Mouse (Mus musculus): ENCODE data around the gene Dlgap3.

The Dlgap3 gene

DNA sequence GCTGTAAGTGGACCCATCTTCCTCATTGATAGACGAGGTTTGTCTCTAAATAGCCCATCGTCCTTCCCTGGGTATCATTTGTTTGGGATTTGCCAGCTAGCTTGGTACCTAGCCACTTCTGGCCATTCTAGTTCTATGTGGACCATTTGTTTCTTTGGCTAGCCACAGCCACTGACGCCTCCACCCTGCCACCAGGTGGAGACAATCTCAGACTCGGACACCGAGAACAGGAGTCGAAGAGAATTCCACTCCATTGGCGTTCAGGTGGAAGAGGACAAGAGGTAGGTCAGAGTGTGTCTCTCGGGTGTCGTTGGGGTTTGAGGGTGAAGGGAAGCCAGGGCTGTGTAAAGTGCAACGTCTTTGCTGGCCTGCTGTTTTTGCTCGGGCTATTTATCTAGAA lies 46.1 kb downstream of the Dlgap3 start:
- DNase-seq (ENCODE audit: extremely low read depth, insufficient read length, low spot score), result no peak

DNA sequence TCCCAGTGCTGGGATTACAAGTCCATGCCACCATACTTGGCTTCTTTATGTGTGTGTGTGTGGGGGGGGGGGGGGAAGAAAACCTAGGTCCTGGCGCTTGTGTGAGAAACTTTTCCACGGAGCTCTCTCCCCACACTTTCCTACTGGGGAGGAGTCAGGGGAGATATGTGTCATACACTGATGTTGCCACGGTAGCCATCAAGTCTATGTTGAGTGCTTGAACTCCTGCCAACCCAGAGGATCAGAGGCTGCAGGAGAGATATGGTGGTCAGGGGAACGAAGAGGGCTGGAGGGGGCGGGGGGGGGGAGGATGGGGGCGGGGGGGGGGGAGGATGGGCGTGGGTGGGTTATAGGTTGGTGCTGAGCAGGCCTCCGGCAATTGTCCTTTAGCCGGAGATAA lies 46.8 kb downstream of the Dlgap3 start:
- no peak for DNase-seq (ENCODE audit: extremely low read depth, insufficient read length, low spot score)

DNA sequence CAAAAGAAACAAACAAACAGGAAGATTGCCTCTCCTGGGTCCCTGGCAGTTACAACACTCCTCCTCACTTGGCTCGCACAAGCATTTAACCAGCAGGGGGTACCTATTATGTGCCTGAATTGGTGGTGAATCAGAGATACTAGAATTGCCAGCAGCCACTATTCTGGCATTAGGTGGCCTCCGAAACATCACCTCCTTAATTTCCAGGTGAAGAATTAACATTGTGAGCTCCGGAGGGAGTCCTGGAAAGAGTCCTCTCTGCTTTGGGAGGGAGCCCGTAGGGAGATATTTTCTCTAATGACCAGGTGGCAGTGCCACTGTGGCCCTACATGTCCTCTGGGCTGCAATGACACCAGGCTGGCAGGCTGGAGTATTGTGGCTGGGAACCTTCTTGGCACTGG lies 47.2 kb downstream of the Dlgap3 start:
- no peak for DNase-seq (ENCODE audit: extremely low read depth, insufficient read length, low spot score)

DNA sequence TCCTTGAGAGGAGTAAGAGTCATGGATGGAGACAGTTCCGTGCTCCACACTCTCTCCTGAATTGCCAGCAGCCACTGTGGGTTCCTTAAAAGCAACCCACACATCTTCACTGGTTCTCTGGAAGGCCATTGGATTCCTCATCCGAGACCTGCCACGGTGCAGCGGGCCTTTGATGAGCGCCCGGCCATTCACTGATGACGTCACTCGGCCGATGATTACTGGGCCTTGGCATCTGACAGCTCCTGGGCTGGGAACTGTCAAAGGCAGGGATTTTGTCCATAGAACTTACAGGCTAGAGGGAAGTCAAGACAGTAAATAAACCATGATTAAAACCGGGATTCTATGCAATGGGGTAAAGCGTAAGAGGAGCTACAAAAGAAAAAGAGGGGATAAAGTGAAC lies 48.0 kb downstream of the Dlgap3 start:
- no peak for DNase-seq (ENCODE audit: extremely low read depth, insufficient read length, low spot score)

DNA sequence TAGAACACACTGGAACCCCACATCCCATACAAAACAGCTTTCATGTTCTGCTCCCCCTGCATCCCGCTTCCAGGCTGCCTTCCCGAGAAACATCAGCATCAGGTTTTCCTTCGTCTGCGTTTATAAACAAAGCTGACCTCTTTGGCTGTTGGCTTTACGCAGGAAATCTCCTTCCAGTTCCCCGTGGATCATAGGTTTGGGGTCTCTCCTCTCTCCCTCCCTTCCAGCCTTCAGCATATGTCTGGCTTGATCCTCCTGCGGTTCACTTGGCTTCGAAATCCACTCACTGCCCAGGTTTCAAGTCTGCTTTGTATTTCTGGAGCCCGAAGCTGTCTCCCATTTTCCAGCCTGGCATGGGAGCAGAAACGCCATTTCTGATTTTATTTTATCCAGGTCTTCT lies 54.3 kb downstream of the Dlgap3 start:
- no peak for DNase-seq (ENCODE audit: extremely low read depth, insufficient read length, low spot score)

DNA sequence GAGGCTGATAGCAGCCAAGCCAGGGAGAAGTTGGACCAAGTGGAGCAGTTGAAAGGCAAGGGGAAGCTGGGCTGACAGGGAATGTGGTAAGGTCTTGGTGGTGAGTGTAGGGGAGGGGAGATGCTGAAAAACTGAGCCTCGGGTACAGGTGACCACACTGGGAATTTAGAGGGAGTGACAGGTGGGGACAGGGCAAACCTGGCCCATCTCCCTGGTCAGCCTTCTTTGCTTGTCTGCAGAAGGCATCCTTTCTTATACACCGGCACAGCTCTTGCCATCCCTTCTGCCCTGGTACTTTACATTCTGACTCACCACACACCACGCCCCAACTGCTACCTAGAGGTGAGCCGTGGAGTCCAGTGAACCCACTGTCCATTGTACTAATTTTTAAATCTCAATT lies 54.8 kb downstream of the Dlgap3 start:
- DNase-seq (ENCODE audit: extremely low read depth, insufficient read length, low spot score), result no peak

DNA sequence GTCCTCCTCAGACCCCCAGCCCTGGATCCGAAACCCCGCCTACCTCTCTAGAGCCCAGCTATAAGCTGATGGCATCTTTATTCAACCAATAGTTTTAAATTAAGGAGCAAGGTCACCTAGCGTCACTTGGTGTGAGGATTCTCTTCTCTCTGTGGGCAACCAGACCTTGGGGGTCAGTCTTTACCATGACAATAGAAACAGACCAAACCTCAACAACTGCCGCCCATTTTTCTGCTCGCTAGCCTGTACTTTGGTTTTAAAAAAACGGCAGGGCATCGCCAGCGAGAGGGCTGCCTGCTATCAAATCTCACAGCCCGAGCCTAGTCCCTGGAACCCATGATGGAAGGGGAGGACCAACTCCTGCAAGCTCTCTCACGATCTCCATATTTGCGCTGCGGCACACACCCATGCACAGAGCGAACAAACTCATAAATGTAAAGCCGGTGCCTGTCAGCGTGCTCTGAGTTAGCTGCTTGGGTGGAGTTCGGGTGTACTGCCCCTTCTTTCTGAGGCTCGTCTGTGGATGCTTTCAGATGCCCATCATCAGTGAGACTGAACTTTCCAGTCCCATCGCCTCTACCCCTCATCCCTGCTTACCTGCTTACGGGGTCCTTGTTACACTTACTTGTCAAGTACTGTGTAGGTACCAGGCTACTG lies 55.6 kb downstream of the Dlgap3 start:
- DNase-seq (ENCODE audit: extremely low read depth, insufficient read length, low spot score), result no peak

DNA sequence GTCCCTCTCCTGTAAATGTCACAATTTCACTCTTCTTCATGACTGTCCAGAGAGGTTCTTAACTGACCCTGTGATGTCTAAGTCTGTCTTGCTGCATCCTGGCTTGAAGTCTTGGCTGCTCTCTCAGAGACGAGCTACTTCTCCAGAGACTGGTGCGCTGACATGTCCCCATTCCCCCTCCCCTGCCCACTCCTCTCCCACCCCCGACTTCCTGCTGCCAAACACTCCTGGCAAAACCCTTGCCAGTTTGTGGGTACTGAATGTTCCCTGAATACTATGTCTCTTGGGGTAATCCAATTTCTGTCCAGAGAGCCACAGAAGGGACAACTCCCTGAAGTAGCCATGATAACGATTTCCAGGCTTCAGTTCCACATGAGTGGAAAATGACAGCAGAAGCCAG lies 57.1 kb downstream of the Dlgap3 start:
- no peak for DNase-seq (ENCODE audit: extremely low read depth, insufficient read length, low spot score)

DNA sequence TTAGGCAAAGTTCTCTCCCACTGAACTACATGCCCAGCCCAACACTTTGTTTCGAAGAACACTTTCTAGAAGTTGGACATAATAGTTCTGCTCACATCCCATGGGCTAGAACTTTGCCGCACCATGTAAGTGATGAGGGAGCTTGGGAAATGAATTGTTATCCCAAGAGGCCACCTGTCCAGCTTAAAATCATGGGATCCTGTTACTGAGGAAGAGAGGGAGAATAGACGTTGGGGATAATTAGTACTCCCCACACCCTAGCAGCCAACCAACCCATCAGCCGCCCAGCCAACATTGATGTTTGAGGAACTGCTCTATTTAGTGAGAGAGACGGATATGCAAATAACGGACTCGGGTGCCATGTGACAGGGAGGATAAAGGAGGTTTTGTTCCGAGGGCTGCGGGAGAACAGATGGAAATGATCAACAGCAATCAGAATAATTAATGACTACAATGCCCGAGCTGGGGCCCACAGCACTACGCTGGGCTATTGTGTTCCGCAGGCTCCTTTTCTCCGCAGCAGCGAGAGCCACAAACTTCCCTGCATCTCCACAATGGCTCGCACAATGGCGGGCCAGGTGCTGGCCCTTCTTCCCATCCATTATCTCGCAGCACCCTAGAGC lies 58.2 kb downstream of the Dlgap3 start:
- DNase-seq (ENCODE audit: extremely low read depth, insufficient read length, low spot score), result no peak

DNA sequence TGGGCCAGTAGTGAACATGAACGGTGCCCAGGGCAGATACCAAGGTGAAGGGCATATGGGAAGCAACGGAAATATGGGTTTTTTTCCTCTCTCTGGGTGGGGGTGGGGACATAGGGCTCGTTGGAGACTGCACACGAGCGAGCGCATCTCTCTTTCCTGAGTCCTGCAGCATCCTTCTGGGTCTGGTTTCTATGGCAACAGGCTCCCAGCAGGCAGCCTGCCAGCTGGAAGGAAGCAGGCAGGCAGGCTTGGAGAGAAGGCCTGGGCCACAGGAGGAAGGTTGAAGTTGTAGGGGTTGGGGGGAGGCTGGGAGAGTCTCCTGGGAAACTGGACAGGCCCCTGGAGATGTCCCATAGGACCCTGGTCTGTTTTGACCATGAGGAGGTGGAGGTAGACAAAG lies 63.0 kb downstream of the Dlgap3 start:
- DNase-seq (ENCODE audit: extremely low read depth, insufficient read length, low spot score), result no peak

DNA sequence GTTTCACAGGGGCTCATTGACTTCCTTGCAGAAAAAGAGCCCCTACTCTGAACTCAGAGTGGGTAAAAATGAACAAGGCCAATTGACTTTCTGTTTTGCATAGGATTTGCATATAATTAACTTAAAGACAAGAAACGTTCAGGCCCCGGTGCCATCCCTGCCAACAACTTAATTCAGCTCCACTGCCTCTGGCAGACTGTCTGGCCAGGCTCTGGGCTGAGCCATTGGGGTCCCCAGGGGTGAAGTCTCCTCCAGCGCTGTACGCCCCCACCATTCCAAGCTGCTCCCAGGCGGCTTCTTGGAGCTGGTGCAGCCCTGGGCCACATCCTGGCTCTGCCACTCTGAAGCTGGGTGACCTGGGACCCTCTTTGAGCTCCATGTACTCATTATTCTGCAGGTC lies 63.5 kb downstream of the Dlgap3 start:
- no peak for DNase-seq (ENCODE audit: extremely low read depth, insufficient read length, low spot score)

DNA sequence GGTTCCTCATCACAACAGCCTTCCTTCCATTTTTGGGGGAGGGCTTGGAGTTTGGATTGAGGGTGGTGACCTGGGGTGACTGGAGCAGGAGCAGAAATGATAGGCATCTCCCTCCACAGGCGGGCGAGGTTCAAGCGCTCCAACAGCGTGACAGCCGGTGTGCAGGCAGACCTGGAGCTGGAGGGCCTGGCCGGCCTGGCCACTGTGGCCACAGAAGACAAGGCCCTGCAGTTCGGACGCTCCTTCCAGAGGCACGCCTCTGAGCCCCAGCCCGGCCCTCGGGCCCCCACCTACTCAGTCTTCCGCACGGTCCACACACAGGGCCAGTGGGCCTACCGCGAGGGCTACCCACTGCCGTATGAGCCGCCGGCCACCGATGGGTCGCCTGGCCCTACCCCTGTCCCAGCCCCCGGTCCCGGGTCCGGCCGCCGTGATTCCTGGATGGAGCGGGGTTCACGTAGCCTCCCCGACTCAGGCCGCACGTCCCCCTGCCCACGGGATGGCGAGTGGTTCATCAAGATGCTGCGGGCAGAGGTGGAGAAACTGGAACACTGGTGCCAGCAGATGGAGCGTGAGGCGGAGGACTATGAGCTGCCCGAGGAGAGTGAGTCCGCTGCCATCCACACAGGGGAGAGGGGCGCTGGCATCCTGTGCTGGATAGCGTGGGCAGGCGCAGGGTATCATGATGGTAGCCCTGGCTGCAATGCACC lies 64.6 kb downstream of the Dlgap3 start:
- no peak for DNase-seq (ENCODE audit: extremely low read depth, insufficient read length, low spot score)

DNA sequence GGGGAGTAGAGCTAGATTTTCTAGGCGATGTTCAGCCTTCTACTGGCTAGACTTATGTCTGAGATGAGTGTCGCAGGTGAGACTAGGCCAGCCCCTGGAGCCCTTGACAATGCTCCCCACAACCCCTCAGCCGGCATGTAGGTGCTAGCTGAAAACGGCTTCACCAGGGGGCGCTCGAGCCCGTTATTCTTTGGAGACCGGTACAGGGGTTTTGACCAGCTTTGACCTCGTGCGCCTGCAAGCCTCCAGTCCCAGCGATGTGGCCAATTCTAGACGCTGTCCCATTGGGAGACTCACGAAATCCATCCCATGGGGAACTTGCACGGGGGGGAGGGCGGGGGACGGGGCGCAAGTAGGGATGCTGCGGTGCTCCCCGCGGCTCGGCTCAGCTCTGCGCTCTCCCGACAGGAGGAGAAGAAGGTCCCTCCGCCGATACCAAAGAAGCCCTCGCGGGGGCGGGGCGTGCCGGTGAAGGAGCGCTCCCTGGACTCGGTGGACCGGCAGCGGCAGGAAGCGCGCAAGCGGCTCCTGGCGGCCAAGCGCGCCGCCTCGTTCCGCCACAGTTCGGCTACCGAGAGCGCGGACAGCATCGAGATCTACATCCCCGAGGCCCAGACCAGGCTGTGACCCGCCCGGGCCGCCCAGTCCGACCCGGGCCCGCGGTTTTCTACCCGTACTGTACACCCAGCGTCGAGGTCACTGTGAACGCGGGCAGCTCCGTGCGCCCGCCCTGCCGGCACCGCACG lies 66.9 kb downstream of the Dlgap3 start:
- DNase-seq (ENCODE audit: extremely low read depth, insufficient read length, low spot score), result no peak

DNA sequence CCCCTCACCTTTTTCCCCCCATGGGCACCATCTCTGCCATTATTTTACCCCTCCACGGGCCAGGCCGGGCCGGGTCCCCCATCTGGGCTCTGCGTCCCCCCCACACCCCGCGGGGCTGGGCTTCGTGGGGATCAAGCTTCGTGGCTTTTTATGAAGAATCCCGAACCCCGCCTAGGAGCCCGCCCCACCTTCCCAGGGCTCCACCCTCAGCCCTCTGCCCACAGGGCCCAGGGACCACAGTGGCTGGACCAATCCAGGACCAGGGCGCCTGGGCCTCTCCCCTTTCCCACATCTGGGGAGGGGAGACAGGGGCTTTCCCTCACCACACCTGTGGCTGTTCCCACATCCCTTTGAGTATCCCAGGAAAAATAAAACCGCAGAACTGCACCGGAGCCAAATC lies 67.6 kb downstream of the Dlgap3 start:
- DNase-seq (ENCODE audit: extremely low read depth, insufficient read length, low spot score), result no peak

DNA sequence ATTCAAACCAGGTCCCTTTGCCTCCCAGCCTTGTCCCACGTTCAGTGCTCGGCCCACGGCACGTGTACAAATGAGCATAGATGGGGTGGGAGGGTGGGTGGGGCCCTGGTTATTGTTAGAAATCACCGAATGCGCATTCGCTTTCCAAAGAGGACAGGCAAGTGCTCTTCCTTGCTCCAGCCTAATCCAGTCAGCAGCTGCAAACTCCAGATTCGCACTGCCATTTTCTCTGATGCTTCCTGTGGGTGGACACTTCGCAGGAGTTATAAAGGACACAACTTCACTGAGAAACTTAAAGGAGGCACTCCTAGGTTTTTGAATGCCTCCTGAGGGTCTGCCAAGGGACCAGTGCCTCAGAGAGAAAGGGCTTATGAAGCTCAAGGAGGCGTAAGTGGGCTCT lies 68.3 kb downstream of the Dlgap3 start:
- no peak for DNase-seq (ENCODE audit: extremely low read depth, insufficient read length, low spot score)

DNA sequence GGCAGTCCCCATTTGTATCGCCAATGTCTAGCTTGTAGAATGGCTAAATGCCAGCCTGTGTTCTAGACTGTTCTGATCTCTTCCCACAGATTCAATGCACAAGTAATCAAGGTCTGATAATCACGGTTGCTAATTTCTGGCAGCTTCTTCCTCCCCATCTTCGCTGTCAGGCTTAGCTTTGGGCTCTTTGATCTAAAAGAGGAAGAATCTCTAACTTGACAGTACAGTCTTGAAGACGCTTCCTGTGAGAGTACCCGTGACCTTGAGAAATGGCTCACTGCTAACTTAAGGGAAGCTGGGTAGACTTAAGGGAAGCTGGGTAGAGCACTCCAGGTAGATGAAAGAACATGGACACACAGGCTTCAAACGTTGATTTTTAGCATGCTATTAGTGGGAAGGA lies 73.7 kb downstream of the Dlgap3 start:
- DNase-seq (ENCODE audit: extremely low read depth, insufficient read length, low spot score), result no peak

DNA sequence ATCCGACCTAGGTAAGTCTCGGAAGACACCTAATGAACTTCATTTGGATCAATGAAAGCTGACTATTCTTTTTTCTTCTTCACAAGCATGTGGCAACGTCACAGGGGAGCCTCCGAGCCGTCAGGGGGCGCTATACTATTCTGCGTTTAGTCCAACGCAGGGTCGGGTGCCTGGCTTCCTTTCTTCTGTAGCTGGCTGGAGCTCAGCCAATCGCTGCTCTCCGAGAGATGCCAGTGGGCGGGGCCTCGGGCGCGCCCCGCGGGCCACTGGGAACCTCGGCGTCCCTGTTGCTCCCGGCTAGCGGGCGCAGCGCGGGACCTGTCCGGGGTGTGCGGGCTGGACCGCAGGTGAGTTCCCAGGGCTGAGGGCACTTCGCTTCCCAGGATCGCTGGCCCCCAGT lies 74.5 kb downstream of the Dlgap3 start, which contains the start of gene Smim12:
Gene Smim12 (plus strand): TSS at position 233 of the 400 bp plus-strand sequence.
- peak; percentile 95 for DNase-seq (ENCODE audit: extremely low read depth, insufficient read length, low spot score)

DNA sequence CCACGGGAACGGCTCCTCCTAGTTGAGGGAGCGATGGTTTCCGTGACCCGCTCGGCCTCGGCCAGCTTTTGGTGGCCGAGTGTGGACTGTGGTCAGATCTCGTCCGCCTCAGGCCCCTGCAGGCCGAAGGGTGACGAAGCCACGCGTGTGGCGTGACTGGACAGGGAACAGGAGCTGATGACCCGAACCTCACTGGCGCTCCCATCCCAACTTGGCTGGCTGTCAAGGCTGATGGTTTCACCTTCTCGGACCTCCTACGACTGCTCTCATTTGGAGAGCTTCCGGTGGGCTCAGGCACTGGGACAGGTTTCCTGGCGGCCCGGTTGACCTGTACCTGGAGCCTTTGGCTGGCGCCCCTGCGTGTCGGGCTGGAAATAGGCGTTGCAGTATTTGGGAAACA lies 74.9 kb downstream of the Dlgap3 start:
- DNase-seq (ENCODE audit: extremely low read depth, insufficient read length, low spot score), result no peak

DNA sequence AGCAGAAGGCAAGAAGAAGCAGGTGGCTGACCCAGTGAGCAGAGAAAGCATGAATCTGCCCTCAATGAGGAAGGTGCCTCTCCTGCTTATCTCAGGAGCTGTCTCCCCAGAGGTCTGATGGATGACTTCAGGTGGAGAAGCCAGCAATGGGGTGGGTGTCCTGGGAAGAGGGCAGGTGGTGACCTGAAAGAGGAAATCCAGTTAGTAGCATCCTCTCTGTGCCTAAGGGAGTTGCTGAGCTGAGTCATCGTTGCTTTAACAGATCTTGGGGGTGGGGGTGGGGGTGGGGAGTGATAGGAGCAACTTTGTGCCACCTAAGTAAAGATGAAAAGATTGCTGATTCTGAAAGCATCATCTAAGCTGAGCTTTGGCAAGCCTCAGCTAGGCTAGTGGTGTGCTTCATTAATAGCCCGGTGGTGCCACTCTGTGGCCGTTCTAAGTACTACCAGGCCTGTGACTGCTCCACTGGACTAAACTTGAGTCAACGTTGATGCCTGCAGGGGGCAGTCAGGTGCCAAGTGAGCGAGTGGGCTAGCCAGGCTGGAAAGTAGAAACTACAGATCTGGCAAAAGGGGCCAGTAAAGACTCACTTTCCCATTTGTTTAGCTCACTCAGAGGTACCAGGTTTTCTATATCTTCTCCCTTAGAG lies 80.8 kb downstream of the Dlgap3 start:
- DNase-seq (ENCODE audit: extremely low read depth, insufficient read length, low spot score), result peak; percentile 54

DNA sequence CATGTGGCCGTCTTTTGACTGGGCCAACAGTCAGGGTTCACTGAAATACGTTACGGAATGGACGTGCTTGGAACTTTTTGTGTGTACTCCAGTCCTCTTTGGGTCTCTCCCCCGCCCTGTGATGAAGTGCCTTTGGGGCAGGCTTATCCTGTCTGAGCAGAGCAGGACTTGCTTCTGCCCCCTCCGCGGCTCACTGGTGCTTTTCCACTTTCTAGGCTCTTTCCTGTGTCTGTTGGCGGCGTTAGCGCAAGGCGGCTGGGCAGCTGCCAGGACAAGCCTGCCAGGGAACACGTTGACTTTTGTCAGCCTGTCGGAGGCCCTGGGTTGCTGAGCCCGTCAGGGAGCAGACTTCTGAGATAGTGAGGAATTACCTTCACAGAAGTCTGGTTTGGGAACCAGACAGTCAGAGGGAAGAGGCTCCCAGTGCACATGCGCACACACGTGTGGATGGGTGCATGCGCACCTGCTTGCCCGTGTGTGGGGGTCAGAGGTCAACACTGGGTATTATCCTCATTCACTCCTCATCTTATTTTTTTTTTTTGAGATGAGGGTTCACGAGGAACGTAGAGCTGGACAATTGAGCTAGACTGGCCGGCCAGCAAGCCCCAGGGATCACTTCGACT lies 83.1 kb downstream of the Dlgap3 start:
- no peak for DNase-seq (ENCODE audit: extremely low read depth, insufficient read length, low spot score)

DNA sequence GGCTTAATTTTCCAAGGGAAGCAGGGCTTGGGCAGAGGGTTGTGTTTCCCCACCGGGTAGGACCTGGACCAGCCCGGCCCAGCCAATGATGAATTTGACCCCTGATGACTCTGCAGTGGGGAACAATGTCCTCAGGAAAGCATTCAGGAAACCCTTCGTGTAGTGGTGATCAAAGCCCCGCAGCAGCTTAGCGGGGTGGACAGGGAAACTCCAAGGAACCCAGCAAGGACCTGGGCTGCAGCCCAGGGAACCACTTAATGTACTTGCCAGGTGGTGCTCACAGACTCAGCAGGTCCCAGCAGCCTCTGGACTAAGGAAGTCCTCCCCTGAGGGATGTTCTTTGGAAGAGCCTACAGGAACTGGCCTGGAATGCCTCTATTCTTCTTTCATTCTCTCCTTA lies 87.7 kb downstream of the Dlgap3 start:
- DNase-seq (ENCODE audit: extremely low read depth, insufficient read length, low spot score), result no peak
